Mouse (Mus musculus): ENCODE measurements around the gene Syt14.

- TF ChIP-seq CTCF (IDR thresholded peaks at IDR 0.05; ENCODE audit: insufficient read depth, low read length), result no peak
- TF ChIP-seq POLR2A (IDR thresholded peaks at IDR 0.05; ENCODE audit: borderline replicate concordance, extremely low read depth, low read depth, low read length), result no peak
Observed at GRCm38 (mm10) chr1:192912101-192912728, 123.4 kb downstream of the Syt14 start.
